Mouse (Mus musculus) lung, postnatal 14 days (tissue): ENCODE data around the gene Bpifa1.
A peak's percentile ranks its signal among the peaks of the same experiment; 100 is the strongest.
"Not testable (repeated sequence)": the region's sequence is repeated elsewhere in the genome, so short reads cannot be mapped to it uniquely, and the experiment has no call there.

Experiments used
- DNase-seq: peaks from one replicate; pipeline ENCODE4 v3.0.0; 2021

Bpifa1 gene

GRCm38 (mm10) chr2:154142580-154142979 lies at the start of gene Bpifa1:
Gene Bpifa1, plus strand, starts transcription at chr2:154142880.
- DNase-seq: no peak

GRCm38 (mm10) chr2:154097734-154098133 lies 44.9 kb upstream of the Bpifa1 start:
- no peak for DNase-seq

GRCm38 (mm10) chr2:154117381-154117780 lies 25.3 kb upstream of the Bpifa1 start:
- DNase-seq: no peak

GRCm38 (mm10) chr2:154130120-154130519 lies 12.6 kb upstream of the Bpifa1 start, which contains the start of gene Bpifa3:
Gene Bpifa3, plus strand, starts transcription at chr2:154130336.
- no peak for DNase-seq

GRCm38 (mm10) chr2:154143735-154144134 lies 1.1 kb downstream of the Bpifa1 start:
- no peak for DNase-seq

DNA sequence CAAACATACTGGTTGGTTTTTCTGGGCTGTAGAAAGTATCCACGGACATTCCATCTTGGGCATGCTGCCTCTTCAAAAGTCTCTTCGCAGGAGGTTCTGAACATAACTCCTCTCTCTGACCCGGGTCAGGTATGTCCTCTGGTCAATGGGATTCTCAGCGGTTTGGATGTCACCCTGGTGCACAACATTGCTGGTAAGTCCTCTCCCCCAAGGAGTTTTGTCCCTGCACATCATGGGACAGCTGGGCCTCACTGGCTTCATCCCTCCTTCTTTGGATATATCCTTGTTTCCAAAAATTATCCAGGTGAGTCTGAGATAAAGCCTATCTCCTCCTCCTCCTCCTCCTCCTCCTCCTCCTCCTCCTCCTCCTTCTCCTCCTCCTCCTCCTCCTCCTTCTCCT lies 4.8 kb downstream of the Bpifa1 start:
- DNase-seq: no peak

GRCm38 (mm10) chr2:154158433-154158832 lies 15.8 kb downstream of the Bpifa1 start:
- DNase-seq: peak; percentile 53

DNA sequence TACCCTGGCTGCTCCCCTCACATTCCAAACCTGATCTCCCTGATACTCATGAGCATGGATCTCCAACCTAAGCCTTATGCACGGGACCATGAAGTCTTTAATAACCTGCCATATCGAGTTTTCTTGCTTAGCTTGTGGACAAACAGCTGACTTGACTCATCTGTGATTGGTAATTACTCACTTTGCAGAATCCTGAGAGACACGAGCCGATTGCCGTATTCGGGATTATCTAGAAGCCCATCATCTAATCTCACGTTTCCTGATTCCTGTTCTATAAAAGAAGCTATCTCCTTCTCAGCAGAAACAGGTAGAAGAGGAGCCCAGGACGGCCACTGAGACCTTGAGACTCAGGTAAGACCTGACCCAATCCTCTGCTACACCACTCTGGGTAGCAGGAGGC lies 19.6 kb downstream of the Bpifa1 start, which contains the start of gene Bpifa5:
TSS of gene Bpifa5 (plus strand) at position 301 of the 400 bp plus-strand sequence.
- no peak for DNase-seq

- DNase-seq: no peak
Observed at GRCm38 (mm10) chr2:154163306-154163705, 20.6 kb downstream of the Bpifa1 start.

DNA sequence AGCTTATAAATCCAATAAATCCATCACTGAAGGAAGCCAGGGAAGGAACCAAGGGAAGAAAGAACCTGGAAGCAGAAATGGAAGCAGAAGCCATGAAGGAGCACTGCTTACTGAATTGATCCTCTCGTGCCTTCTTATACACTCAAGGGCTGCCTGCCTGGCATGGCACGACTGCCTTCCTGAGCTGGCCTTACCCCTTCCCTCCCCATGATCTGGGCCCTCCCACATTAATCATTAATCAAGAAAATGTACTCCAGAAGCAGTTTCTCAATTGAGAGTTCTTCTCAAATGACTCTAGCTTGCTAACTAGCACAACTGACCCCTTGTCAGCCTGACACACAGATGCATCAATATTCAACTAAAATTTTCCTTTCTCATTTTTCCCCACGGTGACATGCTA lies 26.5 kb downstream of the Bpifa1 start:
- DNase-seq: no peak

DNA sequence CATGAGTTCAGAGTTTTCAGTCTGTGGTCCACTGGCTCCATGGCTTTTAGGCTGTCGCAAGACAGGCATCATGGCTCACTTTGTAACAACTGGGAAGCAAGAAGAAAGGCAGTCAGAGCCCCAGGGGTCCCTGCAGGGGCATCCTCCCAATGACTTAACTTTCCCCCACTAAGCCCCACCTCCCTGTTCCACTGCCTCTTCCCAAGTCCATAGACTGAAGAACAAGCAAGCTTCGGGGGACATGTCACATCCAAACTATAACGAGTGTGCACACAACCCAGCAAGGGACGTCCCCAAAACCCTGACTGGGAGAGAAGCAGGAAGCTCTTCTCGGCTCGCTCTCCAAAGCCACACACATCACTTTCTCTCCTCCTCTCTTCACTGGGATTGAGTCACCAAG lies 28.9 kb downstream of the Bpifa1 start:
- DNase-seq: no peak

- DNase-seq: peak; percentile 34
Observed at GRCm38 (mm10) chr2:154173313-154173712, 30.6 kb downstream of the Bpifa1 start.

- not testable (repeated sequence) for DNase-seq
Observed at GRCm38 (mm10) chr2:154181900-154182299, 39.2 kb downstream of the Bpifa1 start.

DNA sequence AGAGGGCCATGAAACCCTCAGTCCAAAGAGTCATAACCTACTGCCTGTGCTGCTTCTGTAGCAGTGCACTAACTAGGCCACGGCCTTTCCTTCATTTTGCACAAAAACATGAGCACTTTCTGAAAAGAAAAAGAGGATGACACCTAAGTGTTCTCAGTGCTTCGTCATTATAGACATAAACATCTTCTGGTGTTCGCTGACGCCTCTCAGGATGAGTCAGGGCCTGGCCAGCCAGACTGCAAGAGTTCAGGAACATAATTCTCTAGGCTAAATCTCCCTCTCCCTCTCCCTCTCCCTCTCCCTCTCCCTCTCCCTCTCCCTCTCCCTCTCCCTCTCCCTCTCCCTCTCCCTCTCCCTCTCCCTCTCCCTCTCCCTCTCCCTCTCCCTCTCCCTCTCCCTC lies 40.4 kb downstream of the Bpifa1 start:
- DNase-seq: not testable (repeated sequence)

DNA sequence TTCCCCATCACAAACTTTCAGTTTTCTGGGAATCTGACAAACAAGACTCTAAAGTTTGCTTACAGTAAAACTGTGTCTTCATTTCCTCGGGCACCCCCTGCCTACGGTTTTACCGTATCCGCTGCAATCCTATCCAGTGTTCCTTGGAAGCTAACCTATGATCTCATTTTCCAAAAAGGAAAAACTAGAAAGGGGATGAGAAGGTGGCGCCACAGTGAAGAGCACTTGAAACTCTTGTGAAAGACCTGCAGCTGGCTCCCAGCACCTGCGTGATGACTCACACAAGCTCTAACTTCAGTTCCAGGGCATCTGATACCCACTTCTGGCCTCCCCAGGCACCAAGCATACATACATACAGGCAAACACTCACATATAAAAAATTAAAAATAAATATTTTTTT lies 42.6 kb downstream of the Bpifa1 start:
- peak; percentile 34 for DNase-seq

DNA sequence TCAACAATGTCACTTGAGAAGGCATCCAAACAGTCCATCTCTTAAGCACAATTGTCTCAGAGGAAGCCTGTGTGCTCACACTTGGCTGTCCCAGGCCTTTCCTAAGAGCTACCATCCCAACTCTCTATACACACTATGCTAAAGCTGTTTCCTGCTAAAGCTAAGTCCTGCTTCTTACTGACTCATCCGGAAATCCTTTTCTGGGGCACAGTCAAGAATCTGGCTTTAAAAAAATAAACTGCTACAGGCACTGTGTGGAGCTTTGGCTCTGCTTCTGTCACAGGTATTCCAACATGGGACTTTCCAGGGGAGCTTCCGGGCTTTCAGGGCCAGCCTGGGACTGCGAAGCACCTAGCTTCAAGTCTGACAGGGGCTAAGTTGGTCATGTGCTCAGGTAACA lies 43.1 kb downstream of the Bpifa1 start:
- DNase-seq: no peak

GRCm38 (mm10) chr2:154187468-154187867 lies 44.8 kb downstream of the Bpifa1 start:
- no peak for DNase-seq

DNA sequence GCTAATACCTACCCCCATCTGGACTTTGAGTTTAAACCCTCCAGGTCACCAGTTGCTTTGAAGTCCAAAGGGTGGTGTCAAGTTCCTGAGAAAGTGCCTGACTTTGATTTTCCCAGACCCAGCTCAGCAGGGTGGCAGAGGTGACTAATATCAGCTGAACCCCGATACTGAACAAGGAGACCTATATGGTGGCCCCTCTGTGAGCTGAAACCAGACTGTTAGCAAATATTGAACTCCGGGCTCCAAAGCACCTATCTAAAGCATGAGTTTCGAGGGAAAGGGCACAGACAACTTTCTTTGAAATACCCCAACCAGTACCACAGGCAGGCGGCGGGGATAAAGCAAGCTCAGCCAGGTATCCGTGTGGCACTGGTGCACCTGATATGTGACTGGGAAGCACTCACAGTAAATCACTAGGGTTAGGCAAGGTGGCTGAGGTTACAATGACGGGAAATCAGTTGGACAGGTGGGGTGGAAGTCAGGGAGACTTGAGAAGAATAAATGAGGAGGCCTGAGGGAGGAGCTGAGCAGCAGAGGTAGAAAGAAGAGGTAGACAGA lies 47.3 kb downstream of the Bpifa1 start:
- no peak for DNase-seq

- no peak for DNase-seq
Observed at GRCm38 (mm10) chr2:154190546-154191258, 48.0 kb downstream of the Bpifa1 start, which contains the start of gene Bpifb1. Gene Bpifb1, plus strand, starts transcription at chr2:154190818.

DNA sequence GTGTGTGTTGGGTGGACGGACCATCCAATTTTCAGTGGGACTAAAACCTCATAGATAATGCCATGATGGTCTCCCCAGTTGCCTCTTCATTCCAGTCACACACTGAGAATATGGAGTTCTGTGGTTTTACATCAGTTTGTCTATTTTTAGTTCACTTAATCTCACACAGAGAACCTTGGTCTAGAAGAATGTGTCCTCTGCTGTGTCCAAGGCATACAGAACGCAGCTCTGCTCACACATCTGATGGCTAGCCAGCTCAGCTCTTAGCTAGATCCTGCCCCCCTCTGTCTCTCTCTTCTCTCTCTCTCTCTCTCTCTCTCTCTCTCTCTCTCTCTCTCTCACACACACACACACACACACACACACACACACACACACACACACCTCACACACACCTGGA lies 49.5 kb downstream of the Bpifa1 start:
- no peak for DNase-seq

DNA sequence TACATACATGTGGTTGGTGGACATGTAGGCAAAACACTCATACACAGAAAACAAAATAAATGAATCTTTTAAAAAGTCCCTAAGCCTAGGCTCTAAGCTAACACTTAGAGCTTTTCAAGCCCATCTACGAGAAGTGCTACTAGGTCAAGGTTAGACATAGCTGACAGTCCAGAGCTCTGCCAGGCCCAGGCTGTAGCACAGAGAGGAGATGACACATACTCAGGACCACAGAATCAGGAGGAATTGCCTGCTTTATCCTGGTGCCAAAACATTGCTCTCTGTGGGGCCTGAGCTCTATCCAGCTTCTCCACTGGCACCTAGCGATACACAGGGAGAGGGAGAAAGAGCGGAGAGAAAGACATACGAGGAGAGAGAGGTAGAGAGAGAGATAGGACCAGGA lies 50.4 kb downstream of the Bpifa1 start:
- DNase-seq: no peak

GRCm38 (mm10) chr2:154193994-154194504 lies 51.4 kb downstream of the Bpifa1 start:
- DNase-seq: no peak

DNA sequence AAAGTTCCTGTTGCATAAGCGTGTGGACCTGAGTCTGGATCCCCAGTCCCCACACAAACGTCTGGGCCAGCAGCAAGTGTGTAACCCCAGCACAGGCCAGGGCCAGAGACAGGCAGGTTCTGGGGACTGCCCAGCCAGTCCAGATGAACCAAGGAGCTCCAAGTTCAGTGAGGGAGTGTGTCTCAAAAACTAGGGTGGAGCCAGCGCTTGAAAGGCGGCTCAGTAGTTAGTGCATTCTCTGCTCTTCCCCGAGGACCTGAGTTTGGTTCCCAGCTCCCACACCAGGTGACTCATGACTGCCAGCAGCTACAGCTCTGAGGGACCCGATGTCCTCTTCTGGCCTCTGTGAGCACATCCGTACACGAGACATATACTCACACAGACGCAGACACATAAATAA lies 54.4 kb downstream of the Bpifa1 start:
- DNase-seq: no peak
